9 mouse cellular contexts compared by ENCODE assay signal in the genomic region with DNA sequence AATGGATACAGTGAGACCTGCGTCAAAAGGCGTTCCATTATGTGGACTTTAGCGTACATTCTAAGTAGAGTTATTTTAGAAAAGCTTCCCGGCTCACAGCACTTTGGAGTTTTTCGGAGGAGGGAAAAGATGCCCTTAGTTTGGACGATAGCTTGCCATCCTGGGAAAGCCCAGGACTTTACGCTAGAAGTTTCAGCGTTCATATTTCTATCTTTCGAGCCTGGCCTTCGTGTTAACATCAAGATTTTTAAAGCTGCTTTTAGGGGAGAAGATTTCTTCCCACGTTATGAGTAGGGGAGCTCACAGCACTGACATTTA. TPM values are rescaled to one million over a fixed set of nuclear protein-coding genes. Genes with fewer than 3 reads are reported as not detected.
DNase-seq lines count a peak whose midpoint lies in the region; ATAC-seq and TF ChIP-seq lines count a peak whose summit lies in the region.
"Had no signal": no experiment of that assay in that cellular context is flagged by ENCODE, and none has a peak within 500 bp of the region (broad histone marks: within the 10 kb centered on the region; RNA-seq: fewer than 3 reads in every experiment).

No protein-coding gene starts in this region.

- H3ac ChIP-seq in myocyte (ENCODE audit: control insufficient read depth, insufficient read length), result no peak overlapping the region

- H3K79me2 ChIP-seq in myocyte (ENCODE audit: control insufficient read depth, insufficient read depth), result no peaks in the 10 kb centered on the region

- 2% methylated on average over 11 of the region's 11 CpGs for WGBS in embryonic facial prominence, embryonic 13.5 days
- 2% methylated on average over 11 of the region's 11 CpGs for WGBS in intestine, embryonic 15.5 days

- TF ChIP-seq POLR2A in myocyte (IDR thresholded peaks at IDR 0.05; ENCODE audit: insufficient read length, low read depth), result no peak

- H3K9me3 ChIP-seq in embryonic facial prominence, embryonic 13.5 days, result no peaks in the 10 kb centered on the region
- no peaks in the 10 kb centered on the region for H3K9me3 ChIP-seq in intestine, embryonic 15.5 days

- H3K4me2 ChIP-seq in embryonic facial prominence, embryonic 13.5 days, result peak overlapping the region; percentile 68
- H3K4me2 ChIP-seq in intestine, embryonic 15.5 days (replicated peaks), result peak overlapping the region; percentile 75
- H3K4me2 ChIP-seq in myocyte (ENCODE audit: low read depth), result peak overlapping the region; percentile 99

- peak overlapping the region; percentile 69 for H3K9ac ChIP-seq in embryonic facial prominence, embryonic 13.5 days
- H3K9ac ChIP-seq in intestine, embryonic 15.5 days, result peak overlapping the region; percentile 18; the same call in 1 of the 2 replicates

- no peaks in the 10 kb centered on the region for H3K36me3 ChIP-seq in embryonic facial prominence, embryonic 13.5 days
- H3K36me3 ChIP-seq in intestine, embryonic 15.5 days, result no peaks in the 10 kb centered on the region
- H3K36me3 ChIP-seq in myocyte (ENCODE audit: control insufficient read depth, insufficient read depth), result no peaks in the 10 kb centered on the region

- no peaks in the 10 kb centered on the region for H3K4me1 ChIP-seq in embryonic facial prominence, embryonic 13.5 days
- no peaks in the 10 kb centered on the region for H3K4me1 ChIP-seq in intestine, embryonic 15.5 days (replicated peaks)

- no peak for TF ChIP-seq CTCF in layer of hippocampus, adult 2 months (conservative IDR thresholded peaks at IDR 0.05)

- H3K27ac ChIP-seq in layer of hippocampus, adult 2 months, result no peak overlapping the region
- H3K27ac ChIP-seq in embryonic facial prominence, embryonic 13.5 days, result peak overlapping the region; percentile 55
- H3K27ac ChIP-seq in intestine, embryonic 15.5 days, result peak overlapping the region; percentile 37; the same call in 1 of the 2 replicates

- ATAC-seq in embryonic facial prominence, embryonic 13.5 days (ENCODE audit: insufficient number of reproducible peaks, insufficient read depth, low FRiP score, low TSS enrichment, low read depth), result no peak
- ATAC-seq in intestine, embryonic 15.5 days, result no peak

- peak overlapping the region; percentile 97 for H3K4me3 ChIP-seq in layer of hippocampus, adult 2 months
- peak overlapping the region; percentile 75 for H3K4me3 ChIP-seq in embryonic facial prominence, embryonic 13.5 days
- H3K4me3 ChIP-seq in intestine, embryonic 15.5 days (replicated peaks), result peak overlapping the region; percentile 80
- H3K4me3 ChIP-seq in myocyte, result peak overlapping the region; percentile 70

- no peak for DNase-seq in layer of hippocampus, adult 2 months (ENCODE audit: low spot score in 2 of 2)
- no peak for DNase-seq in layer of hippocampus, adult 9-11 months
- DNase-seq in B cell, adult 2 months, result no peak
- no peak for DNase-seq in layer of hippocampus, adult 8-10 months (ENCODE audit: low spot score in 2 of 2)
- DNase-seq in frontal cortex, adult 2 months (ENCODE audit: extremely low spot score in 1 of 2, low spot score in 1 of 2), result no peak

- no peaks in the 10 kb centered on the region for H3K27me3 ChIP-seq in embryonic facial prominence, embryonic 13.5 days
- no peaks in the 10 kb centered on the region for H3K27me3 ChIP-seq in intestine, embryonic 15.5 days (replicated peaks)
- H3K27me3 ChIP-seq in myocyte (ENCODE audit: control insufficient read depth, insufficient read depth, insufficient read length), result no peaks in the 10 kb centered on the region

TF ChIP-seq in myocyte, 11 proteins besides CTCF, POLR2A, EP300 and RAD21:
- no peak for TF ChIP-seq MYOG (IDR thresholded peaks at IDR 0.05; ENCODE audit: control insufficient read depth in 1 of 3, insufficient read depth in 1 of 3, insufficient read length in 2 of 3, low read depth in 2 of 3)
- no peak for TF ChIP-seq MAX (IDR thresholded peaks at IDR 0.05; ENCODE audit: low read depth)
- no peak for TF ChIP-seq USF1 (IDR thresholded peaks at IDR 0.05; ENCODE audit: low read depth)
- TF ChIP-seq MYOD1 (IDR thresholded peaks at IDR 0.05; ENCODE audit: control insufficient read depth in 1 of 3, insufficient read length in 2 of 3, low read depth in 2 of 3), result no peak
- TF ChIP-seq REST (IDR thresholded peaks at IDR 0.05; ENCODE audit: insufficient read depth, insufficient read length), result no peak
- TF ChIP-seq E2F4 (IDR thresholded peaks at IDR 0.05; ENCODE audit: insufficient read depth), result no peak

RNA-seq across cellular contexts. Expression of gene Ctnna3, which starts 0.9 kb away (rescaled TPM):
- total RNA-seq in layer of hippocampus, adult 2 months (2021), result 1 to 10 TPM; 1.8 to 2.0 TPM
- 0.67 and 0.90 TPM in 2 replicates for polyA plus RNA-seq in embryonic facial prominence, embryonic 13.5 days (2015; fragmentation: Nextera tagmentation; extraction: Ambion mirVana)
- 0.98 and 1.3 TPM in 2 replicates for polyA plus RNA-seq in intestine, embryonic 15.5 days (2015; fragmentation: Nextera tagmentation; extraction: Ambion mirVana)
- polyA plus RNA-seq in myocyte (2012; fragmentation: generic; extraction: Trizol), result 0.17 TPM
- total RNA-seq in layer of hippocampus, adult 8-10 months (2022), result 1 to 10 TPM; 2.3 to 3.2 (median 3.1) TPM
- polyA plus RNA-seq in frontal cortex, adult 2 months (2012; rRNA removed), result 0.46 and 0.70 TPM in 2 replicates

RNA-seq across cellular contexts. Expression of gene Gm7075, which starts 7.4 kb away (rescaled TPM):
- not detected for total RNA-seq in layer of hippocampus, adult 2 months (2021)
- not detected in 2 replicates for polyA plus RNA-seq in embryonic facial prominence, embryonic 13.5 days (2015; fragmentation: Nextera tagmentation; extraction: Ambion mirVana)
- polyA plus RNA-seq in intestine, embryonic 15.5 days (2015; fragmentation: Nextera tagmentation; extraction: Ambion mirVana), result not detected in 2 replicates
- polyA plus RNA-seq in myocyte (2012; fragmentation: generic; extraction: Trizol), result not detected
- not detected for total RNA-seq in layer of hippocampus, adult 8-10 months (2022)
- not detected in 2 replicates for polyA plus RNA-seq in frontal cortex, adult 2 months (2012; rRNA removed)
- polyA plus RNA-seq: inflammation-experienced regulatory T-cells, adult 6 months had no signal

RNA-seq across cellular contexts. Expression of gene Dnajc12, which starts 46.7 kb away (rescaled TPM):
- total RNA-seq in layer of hippocampus, adult 2 months (2021), result 10 to 100 TPM; 22.5 to 25.2 TPM
- polyA plus RNA-seq in embryonic facial prominence, embryonic 13.5 days (2015; fragmentation: Nextera tagmentation; extraction: Ambion mirVana), result 13.5 and 14.0 TPM in 2 replicates
- 8.6 and 9.8 TPM in 2 replicates for polyA plus RNA-seq in intestine, embryonic 15.5 days (2015; fragmentation: Nextera tagmentation; extraction: Ambion mirVana)
- polyA plus RNA-seq in myocyte (2012; fragmentation: generic; extraction: Trizol), result 2.4 TPM
- total RNA-seq in layer of hippocampus, adult 8-10 months (2022), result 10 to 100 TPM; 17.6 to 25.0 (median 24.7) TPM
- 19.1 and 23.4 TPM in 2 replicates for polyA plus RNA-seq in frontal cortex, adult 2 months (2012; rRNA removed)

RNA-seq across cellular contexts. Expression of gene Sirt1, which starts 47.5 kb away (rescaled TPM):
- total RNA-seq in layer of hippocampus, adult 2 months (2021), result 10 to 100 TPM; 11.7 to 15.9 TPM
- polyA plus RNA-seq in embryonic facial prominence, embryonic 13.5 days (2015; fragmentation: Nextera tagmentation; extraction: Ambion mirVana), result 6.5 and 7.7 TPM in 2 replicates
- 4.0 and 5.2 TPM in 2 replicates for polyA plus RNA-seq in intestine, embryonic 15.5 days (2015; fragmentation: Nextera tagmentation; extraction: Ambion mirVana)
- 2.4 TPM for polyA plus RNA-seq in myocyte (2012; fragmentation: generic; extraction: Trizol)
- total RNA-seq in layer of hippocampus, adult 8-10 months (2022), result 10 to 100 TPM; 14.1 to 16.0 (median 15.3) TPM
- 11.8 and 12.9 TPM in 2 replicates for polyA plus RNA-seq in frontal cortex, adult 2 months (2012; rRNA removed)
